Mouse (Mus musculus): ENCODE data around the gene Mmgt2. TPM values are rescaled to one million over a fixed set of nuclear protein-coding genes. Genes with fewer than 3 reads are reported as not detected.

Mmgt2 gene
- polyA plus RNA-seq, 1 experiment from 2014 or later = 22.8 TPM

- 77% methylated on average over 4 of the region's 4 CpGs for WGBS
- H3K27me3 ChIP-seq = no peaks in the 10 kb centered on the region
- no peak overlapping the region for H3K4me3 ChIP-seq
- ATAC-seq (ENCODE audit: low FRiP score) = no peak
- H3K4me1 ChIP-seq (replicated peaks) = no peaks in the 10 kb centered on the region
- H3K36me3 ChIP-seq = no peaks in the 10 kb centered on the region
- no peak overlapping the region for H3K4me2 ChIP-seq
- no peaks in the 10 kb centered on the region for H3K9me3 ChIP-seq
- no peak overlapping the region for H3K27ac ChIP-seq
- no peak overlapping the region for H3K9ac ChIP-seq
These were observed 51.3 kb downstream of the Mmgt2 start for GRCm38 (mm10) chr11:62699749-62700148.

GRCm38 (mm10) chr11:62701218-62701617 is 52.8 kb downstream of the Mmgt2 start:
- no peak overlapping the region for H3K27ac ChIP-seq
- no peaks in the 10 kb centered on the region for H3K36me3 ChIP-seq
- H3K9ac ChIP-seq = no peak overlapping the region
- H3K4me3 ChIP-seq = no peak overlapping the region
- H3K27me3 ChIP-seq = no peaks in the 10 kb centered on the region
- H3K4me1 ChIP-seq (replicated peaks) = no peaks in the 10 kb centered on the region
- no peak overlapping the region for H3K4me2 ChIP-seq
- H3K9me3 ChIP-seq = no peaks in the 10 kb centered on the region
- WGBS = 97% methylated on average over 1 of the region's 1 CpGs
- no peak for ATAC-seq (ENCODE audit: low FRiP score)

GRCm38 (mm10) chr11:62706141-62706540 is 57.7 kb downstream of the Mmgt2 start:
- Histone ChIP-seq H3K4me3 (no peak overlapping the region), H3K36me3 (peaks cover 37% of the 10 kb centered on the region), H3K4me1 (replicated peaks) (no peaks in the 10 kb centered on the region), H3K27me3 (no peaks in the 10 kb centered on the region), H3K9ac (no peak overlapping the region), H3K9me3 (no peaks in the 10 kb centered on the region), H3K4me2 (no peak overlapping the region), H3K27ac (no peak overlapping the region)
- ATAC-seq (ENCODE audit: low FRiP score) = no peak
- WGBS = 94% methylated on average over 2 of the region's 2 CpGs

GRCm38 (mm10) chr11:62708252-62708651 is 59.8 kb downstream of the Mmgt2 start:
- WGBS = 81% methylated on average over 7 of the region's 7 CpGs
- H3K4me3 ChIP-seq = no peak overlapping the region
- H3K27me3 ChIP-seq = no peaks in the 10 kb centered on the region
- H3K9ac ChIP-seq = no peak overlapping the region
- H3K27ac ChIP-seq = no peak overlapping the region
- ATAC-seq (ENCODE audit: low FRiP score) = no peak
- H3K36me3 ChIP-seq = peaks cover 56% of the 10 kb centered on the region
- no peaks in the 10 kb centered on the region for H3K4me1 ChIP-seq (replicated peaks)
- no peaks in the 10 kb centered on the region for H3K9me3 ChIP-seq
- H3K4me2 ChIP-seq = no peak overlapping the region

- H3K36me3 ChIP-seq = peaks cover 76% of the 10 kb centered on the region
- H3K4me3 ChIP-seq = no peak overlapping the region
- no peak for ATAC-seq (ENCODE audit: low FRiP score)
- 82% methylated on average over 5 of the region's 5 CpGs for WGBS
- no peaks in the 10 kb centered on the region for H3K9me3 ChIP-seq
- no peak overlapping the region for H3K9ac ChIP-seq
- H3K4me1 ChIP-seq (replicated peaks) = no peaks in the 10 kb centered on the region
- H3K4me2 ChIP-seq = no peak overlapping the region
- no peaks in the 10 kb centered on the region for H3K27me3 ChIP-seq
- no peak overlapping the region for H3K27ac ChIP-seq
These were observed 62.2 kb downstream of the Mmgt2 start for GRCm38 (mm10) chr11:62710657-62711056.

Other genes with a start within 250 kb of the Mmgt2 start
- gene Pigl, start 190.2 kb upstream of the Mmgt2 start, polyA plus RNA-seq (2015; fragmentation: Nextera tagmentation; extraction: Ambion mirVana) = 7.4 and 8.1 TPM in 2 replicates
- 163 and 170 TPM in 2 replicates for gene Ncor1, start 190.1 kb upstream of the Mmgt2 start, polyA plus RNA-seq (2015; fragmentation: Nextera tagmentation; extraction: Ambion mirVana)
- 49.4 and 55.5 TPM in 2 replicates for gene Cenpv, start 109.4 kb upstream of the Mmgt2 start, polyA plus RNA-seq (2015; fragmentation: Nextera tagmentation; extraction: Ambion mirVana)
- gene Ubb, start 97.5 kb upstream of the Mmgt2 start, polyA plus RNA-seq (2015; fragmentation: Nextera tagmentation; extraction: Ambion mirVana) = 4,618 and 4,725 TPM in 2 replicates
- 21.5 and 21.7 TPM in 2 replicates for gene Trpv2, start 74.2 kb upstream of the Mmgt2 start, polyA plus RNA-seq (2015; fragmentation: Nextera tagmentation; extraction: Ambion mirVana)
- 10.0 and 10.4 TPM in 2 replicates for gene Lrrc75a, start 141 bp upstream of the Mmgt2 start, polyA plus RNA-seq (2015; fragmentation: Nextera tagmentation; extraction: Ambion mirVana)
- gene Zfp287, start 83.2 kb downstream of the Mmgt2 start, polyA plus RNA-seq (2015; fragmentation: Nextera tagmentation; extraction: Ambion mirVana) = 21.0 and 21.3 TPM in 2 replicates
- not detected in 2 replicates for gene Gm10428, start 104.4 kb downstream of the Mmgt2 start, polyA plus RNA-seq (2015; fragmentation: Nextera tagmentation; extraction: Ambion mirVana)
- 29.0 and 32.8 TPM in 2 replicates for gene Zfp286, start 140.8 kb downstream of the Mmgt2 start, polyA plus RNA-seq (2015; fragmentation: Nextera tagmentation; extraction: Ambion mirVana)
- 6.8 and 7.9 TPM in 2 replicates for gene Trim16, start 171.6 kb downstream of the Mmgt2 start, polyA plus RNA-seq (2015; fragmentation: Nextera tagmentation; extraction: Ambion mirVana)
- 0.34 and 0.40 TPM in 2 replicates for gene Fbxw10, start 198.4 kb downstream of the Mmgt2 start, polyA plus RNA-seq (2015; fragmentation: Nextera tagmentation; extraction: Ambion mirVana)
- gene Tvp23b, start 230.8 kb downstream of the Mmgt2 start, polyA plus RNA-seq (2015; fragmentation: Nextera tagmentation; extraction: Ambion mirVana) = 56.7 and 58.6 TPM in 2 replicates

All from hindbrain, embryonic 13.5 days (tissue).